Mouse (Mus musculus) heart, adult 18-20 months (tissue): ENCODE results near the gene Olfr790. TPM values are rescaled to one million over a fixed set of nuclear protein-coding genes. Genes with fewer than 3 reads are reported as not detected.

Experiments used
- DNase-seq, 2 experiments: peaks; one replicate each; pipeline ENCODE4 v3.0.0; 2021 to 2022; ENCODE audit warnings: mixed read lengths in 1 of 2
- long read RNA-seq, 2 experiments: library from polyadenylated mRNA; stranded (forward); transcript quantifications; one replicate each; pipeline ENCODE4 v2.0.0; 2021
- total RNA-seq, 2 experiments: library from RNA; stranded (reverse); gene quantifications; 2 replicates each; pipeline ENCODE4 v1.2.3; 2021

Gene Olfr790
- total RNA-seq, result not detected
- long read RNA-seq, experiment 1, result 0 reads
- long read RNA-seq, experiment 2, result 0 reads

DNA sequence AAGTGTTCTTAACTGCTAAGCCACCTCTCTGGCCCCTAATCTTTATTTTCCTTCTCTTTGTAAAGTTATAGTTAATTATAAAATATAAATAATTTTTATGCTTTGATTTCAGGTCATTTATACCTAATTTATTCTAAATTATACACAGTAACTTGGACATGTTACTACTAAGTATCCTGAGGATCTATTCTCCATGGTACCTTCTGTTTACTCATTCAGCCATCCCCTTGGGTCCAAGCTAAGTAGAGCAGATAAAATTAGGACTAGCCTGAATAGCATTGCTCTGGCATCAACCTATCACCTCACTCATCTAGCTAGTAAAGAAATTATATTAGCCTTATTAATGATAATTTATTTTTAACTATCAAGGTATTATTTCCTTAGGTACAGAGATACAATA lies at the start of gene Olfr790:
Gene Olfr790, plus strand, starts transcription at position 301 of the 400 bp plus-strand sequence.
- DNase-seq, result no peak

DNA sequence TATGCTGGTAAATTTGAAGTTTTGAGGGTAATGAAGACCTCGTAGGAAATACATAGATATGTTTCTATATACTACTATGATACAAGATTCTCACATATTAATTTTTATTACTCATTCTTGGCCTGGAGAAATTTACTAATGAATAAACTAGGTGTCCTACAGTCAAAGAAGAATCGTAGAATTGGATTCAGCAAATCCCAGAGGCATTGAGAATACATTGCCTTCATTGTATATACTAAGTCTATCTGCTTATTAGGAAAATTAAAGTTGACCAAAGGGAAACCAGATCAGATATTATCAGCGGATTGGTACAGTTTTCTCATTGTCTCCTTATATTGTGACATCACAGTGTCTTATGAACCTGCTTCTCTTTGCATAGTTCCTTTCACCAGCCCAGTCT lies 36.7 kb upstream of the Olfr790 start, which contains the start of gene Olfr787:
Gene Olfr787, plus strand, starts transcription at position 301 of the 400 bp plus-strand sequence.
- DNase-seq, result no peak

DNA sequence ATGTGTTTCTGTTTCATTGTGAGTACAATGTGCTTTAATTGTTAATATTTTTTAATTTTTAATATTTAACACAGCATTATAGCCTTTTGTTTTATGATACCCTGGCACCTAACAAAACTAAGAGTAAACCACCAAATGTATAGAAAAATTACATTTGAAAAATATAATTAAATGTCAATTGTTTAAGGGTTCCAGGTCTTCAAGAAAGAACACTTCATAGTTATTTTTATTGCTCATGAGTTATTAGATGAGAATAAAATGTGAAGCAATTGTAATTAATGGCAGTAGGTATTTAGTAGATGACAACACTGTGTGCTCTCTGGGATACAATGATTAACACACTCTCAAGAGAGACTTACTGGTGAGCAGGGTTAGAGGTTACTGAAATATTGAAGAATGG lies 27.6 kb upstream of the Olfr790 start, which contains the start of gene Olfr788:
Gene Olfr788, plus strand, starts transcription at position 301 of the 400 bp plus-strand sequence.
- DNase-seq, result no peak

DNA sequence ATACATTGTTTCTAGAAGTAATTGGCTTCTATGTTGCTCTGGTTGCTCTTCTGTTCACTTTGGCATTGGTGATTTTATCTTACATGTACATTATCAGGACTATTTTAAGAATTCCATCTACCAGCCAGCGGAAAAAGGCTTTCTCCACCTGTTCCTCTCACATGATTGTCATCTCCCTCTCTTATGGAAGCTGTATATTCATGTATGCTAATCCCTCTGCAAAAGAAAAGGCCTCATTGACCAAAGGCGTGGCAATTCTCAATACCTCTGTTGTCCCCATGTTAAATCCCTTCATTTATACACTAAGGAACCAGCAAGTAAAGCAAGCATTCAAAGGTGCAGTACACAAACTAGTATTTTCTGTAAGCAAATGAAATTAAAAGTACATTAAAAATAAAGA lies 25.0 kb upstream of the Olfr790 start:
- DNase-seq, result no peak

DNA sequence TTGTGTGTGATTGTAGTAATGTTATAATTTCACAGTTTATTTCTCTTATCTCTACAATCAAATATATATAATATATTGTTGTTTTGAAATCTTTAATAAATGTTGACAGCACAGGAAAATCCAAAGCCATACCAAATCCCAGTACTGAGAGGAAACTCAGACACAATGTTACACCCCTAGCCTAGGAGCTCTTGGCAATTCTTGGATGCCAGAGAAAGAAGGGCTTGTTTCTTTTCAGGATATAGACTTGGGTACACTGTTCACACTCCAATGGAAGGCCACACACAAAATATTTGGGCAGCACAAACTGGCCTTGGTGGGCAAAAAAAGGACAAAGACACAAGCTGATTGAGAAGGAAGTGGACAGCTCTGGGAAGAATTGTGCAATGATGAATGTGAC lies 24.6 kb upstream of the Olfr790 start:
- DNase-seq, result no peak

DNA sequence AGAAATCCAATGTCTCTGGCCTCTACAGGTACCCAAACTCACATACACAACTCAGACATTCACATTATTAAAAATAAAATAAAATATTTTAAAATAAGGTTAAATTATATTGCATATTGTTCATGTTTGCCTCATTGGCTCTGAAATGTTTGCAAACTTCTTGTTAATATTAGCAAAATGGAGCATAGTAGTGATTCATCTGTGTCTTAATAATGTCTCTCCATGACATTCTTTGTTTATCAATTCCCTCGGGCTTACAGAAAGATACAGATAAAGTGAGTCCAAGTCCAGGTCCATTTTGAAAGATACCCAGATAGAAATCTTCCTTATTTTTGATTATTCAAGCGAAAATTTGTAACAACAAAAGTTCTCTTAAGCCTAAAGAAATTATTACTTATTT lies 13.8 kb upstream of the Olfr790 start, which contains the start of gene Olfr789:
Gene Olfr789, plus strand, starts transcription at position 301 of the 400 bp plus-strand sequence.
- DNase-seq, result no peak

DNA sequence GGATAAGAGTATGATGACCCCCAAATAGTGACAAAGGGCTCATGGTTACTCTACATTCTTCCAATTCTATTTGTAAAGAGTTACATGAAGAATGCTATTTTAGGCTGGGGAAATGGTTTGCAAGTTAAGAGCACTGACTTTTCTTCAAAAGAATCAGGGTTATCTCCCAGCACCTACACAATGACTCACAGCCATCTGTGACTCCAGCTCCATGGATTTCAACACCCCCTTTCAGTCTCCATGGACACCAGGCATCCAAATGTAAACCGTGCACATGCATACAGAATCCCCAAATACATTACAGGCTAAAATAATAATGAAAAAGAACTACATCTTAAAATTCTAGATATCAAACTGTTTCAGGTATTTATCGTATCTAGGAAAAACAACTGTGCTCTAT lies 8.2 kb upstream of the Olfr790 start:
- no peak for DNase-seq

DNA sequence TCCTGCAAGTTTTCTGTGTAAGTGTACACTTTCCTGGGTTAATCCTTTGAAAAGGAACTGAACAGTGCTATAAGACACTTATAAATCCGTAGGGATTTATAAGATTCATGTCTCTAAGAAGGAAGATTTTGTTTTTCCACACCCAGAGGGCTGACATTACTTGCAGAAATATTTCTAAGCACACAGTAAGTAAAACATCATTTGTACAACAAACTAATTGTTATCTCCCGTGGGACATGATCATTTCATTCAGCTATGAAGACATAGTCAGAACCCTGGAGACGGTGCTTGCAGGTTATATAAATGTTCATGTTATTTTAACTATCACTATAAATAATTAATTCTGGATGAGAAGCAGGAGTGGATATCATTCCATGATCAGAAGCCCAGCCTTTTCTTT lies 23.2 kb downstream of the Olfr790 start, which contains the start of gene Olfr791:
Gene Olfr791, plus strand, starts transcription at position 301 of the 400 bp plus-strand sequence.
- no peak for DNase-seq

DNA sequence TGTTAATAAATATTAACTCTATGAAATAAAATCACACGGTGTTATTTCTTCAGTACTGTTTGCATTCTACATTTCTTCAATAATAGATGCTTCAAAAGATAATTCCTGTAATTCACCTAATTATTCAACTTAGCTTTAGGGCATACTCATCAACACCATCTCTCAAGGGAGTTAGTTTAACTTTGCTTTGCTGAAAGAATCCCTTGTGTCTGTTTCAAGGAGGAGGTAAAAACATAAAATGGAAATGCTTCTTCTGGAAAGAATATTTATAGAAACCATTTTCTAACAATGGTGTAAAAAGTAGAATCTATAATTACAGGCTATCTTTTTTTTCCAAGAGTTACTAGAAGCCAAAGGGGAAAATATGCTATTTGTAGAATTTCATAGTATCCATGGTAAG lies 40.6 kb downstream of the Olfr790 start, which contains the start of gene Olfr792:
Gene Olfr792, plus strand, starts transcription at position 301 of the 400 bp plus-strand sequence.
- no peak for DNase-seq

DNA sequence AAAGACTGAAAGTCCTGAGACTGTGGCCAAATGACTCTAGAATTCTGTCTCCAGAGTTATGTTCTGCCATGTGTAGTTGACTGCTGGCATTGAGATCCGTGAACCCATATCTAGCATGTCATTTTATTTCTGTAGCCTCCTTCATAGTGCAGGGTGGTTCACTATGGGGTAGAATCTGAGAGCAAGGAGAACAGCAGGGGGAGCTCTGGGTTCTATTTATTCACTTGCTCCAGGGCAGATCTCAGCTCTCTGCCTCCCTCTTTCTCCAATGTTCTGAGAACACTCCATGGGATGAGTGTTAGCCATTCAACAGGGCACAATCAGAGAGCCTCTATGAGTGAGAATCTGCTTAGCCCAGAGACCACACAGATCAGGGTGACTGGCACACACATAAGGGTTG lies 51.1 kb downstream of the Olfr790 start:
- no peak for DNase-seq

Other genes with a start within 250 kb of the Olfr790 start
- not detected for gene Olfr776, start 239.4 kb upstream of the Olfr790 start, total RNA-seq
- not detected for gene Olfr777, start 227.0 kb upstream of the Olfr790 start, total RNA-seq
- gene Olfr780, start 180.4 kb upstream of the Olfr790 start, total RNA-seq, result not detected
- gene Olfr781, start 169.6 kb upstream of the Olfr790 start, total RNA-seq, result not detected
- not detected for gene Olfr782, start 149.6 kb upstream of the Olfr790 start, total RNA-seq
- gene Olfr784, start 114.4 kb upstream of the Olfr790 start, total RNA-seq, result not detected
- gene Olfr785, start 93.1 kb upstream of the Olfr790 start, total RNA-seq, result not detected
- not detected for gene Olfr786, start 71.2 kb upstream of the Olfr790 start, total RNA-seq
- gene Olfr787, start 36.6 kb upstream of the Olfr790 start, total RNA-seq, result not detected
- gene Olfr788, start 27.5 kb upstream of the Olfr790 start, total RNA-seq, result not detected
- gene Olfr789, start 13.7 kb upstream of the Olfr790 start, total RNA-seq, result not detected
- gene Olfr791, start 23.3 kb downstream of the Olfr790 start, total RNA-seq, result not detected
- not detected for gene Olfr792, start 40.7 kb downstream of the Olfr790 start, total RNA-seq
- not detected for gene Olfr794, start 69.2 kb downstream of the Olfr790 start, total RNA-seq
- gene Olfr796, start 114.1 kb downstream of the Olfr790 start, total RNA-seq, result not detected
- gene Olfr798, start 129.4 kb downstream of the Olfr790 start, total RNA-seq, result not detected
- not detected for gene Olfr799, start 139.0 kb downstream of the Olfr790 start, total RNA-seq
- not detected for gene Olfr800, start 159.2 kb downstream of the Olfr790 start, total RNA-seq
- gene Olfr801, start 175.4 kb downstream of the Olfr790 start, total RNA-seq, result not detected
- gene Olfr802, start 189.7 kb downstream of the Olfr790 start, total RNA-seq, result not detected
- gene Olfr803, start 195.8 kb downstream of the Olfr790 start, total RNA-seq, result not detected
- gene Olfr804, start 204.7 kb downstream of the Olfr790 start, total RNA-seq, result not detected
- not detected for gene Olfr805, start 230.9 kb downstream of the Olfr790 start, total RNA-seq
- not detected for gene Olfr806, start 243.4 kb downstream of the Olfr790 start, total RNA-seq